Mouse (Mus musculus) colon, adult 2 months (tissue): ENCODE measurements around the gene Chil1. TPM values are rescaled to one million over a fixed set of nuclear protein-coding genes. Genes with fewer than 3 reads are reported as not detected.

Experiments used
- polyA plus RNA-seq: library from polyadenylated mRNA; depleted of rRNA; stranded (reverse); fragments of >200 nt; gene quantifications from 2 replicates; pipeline ENCODE4 v1.2.3, GENCODE M21; 2012; rRNA removed

The Chil1 gene
- 0.13 and 0.91 TPM in 2 replicates for polyA plus RNA-seq

DNA sequence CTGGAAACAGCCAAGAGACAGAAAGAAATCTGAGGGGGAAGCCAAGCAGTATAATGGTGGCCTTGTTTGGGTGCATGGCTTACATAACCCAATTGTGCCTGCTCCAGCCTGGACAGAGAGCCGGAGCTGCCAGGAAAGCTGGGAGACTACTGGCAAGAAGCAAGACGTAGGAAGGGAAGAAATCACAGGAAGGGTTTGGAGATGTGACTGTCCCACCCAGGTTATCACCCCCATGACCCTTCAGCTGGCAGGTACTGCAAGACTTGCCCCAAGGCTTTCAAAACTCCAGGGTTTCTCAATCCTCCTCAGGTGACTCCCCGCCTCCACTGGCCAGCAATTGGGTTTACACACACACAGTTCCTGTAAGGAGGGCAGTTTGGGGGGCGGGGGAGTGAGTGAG is at the start of gene Chil1:
Gene Chil1 (plus strand): TSS at position 152 of the 400 bp plus-strand sequence.

DNA sequence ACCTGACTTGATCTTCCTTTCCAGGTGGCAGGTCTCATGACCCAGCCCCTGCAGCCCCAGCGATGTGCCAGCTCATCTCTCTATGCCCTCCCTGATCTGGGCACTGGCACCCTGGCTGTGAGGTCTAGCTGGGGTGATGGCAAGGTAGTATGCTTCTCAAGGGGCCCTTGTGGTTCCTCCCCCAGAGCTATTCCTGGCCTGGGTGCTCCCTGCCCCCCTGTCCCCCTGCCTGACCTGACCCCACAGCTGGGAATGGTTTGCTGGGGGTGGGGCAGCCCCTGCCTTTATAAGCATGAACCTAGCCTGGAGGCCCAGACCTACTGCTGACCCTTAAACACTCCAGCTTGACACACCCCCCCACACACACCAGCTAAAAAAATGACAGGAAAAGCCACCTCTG is 11.2 kb downstream of the Chil1 start, which contains the start of gene Mybph:
Gene Mybph (plus strand): TSS at position 323 of the 400 bp plus-strand sequence.

DNA sequence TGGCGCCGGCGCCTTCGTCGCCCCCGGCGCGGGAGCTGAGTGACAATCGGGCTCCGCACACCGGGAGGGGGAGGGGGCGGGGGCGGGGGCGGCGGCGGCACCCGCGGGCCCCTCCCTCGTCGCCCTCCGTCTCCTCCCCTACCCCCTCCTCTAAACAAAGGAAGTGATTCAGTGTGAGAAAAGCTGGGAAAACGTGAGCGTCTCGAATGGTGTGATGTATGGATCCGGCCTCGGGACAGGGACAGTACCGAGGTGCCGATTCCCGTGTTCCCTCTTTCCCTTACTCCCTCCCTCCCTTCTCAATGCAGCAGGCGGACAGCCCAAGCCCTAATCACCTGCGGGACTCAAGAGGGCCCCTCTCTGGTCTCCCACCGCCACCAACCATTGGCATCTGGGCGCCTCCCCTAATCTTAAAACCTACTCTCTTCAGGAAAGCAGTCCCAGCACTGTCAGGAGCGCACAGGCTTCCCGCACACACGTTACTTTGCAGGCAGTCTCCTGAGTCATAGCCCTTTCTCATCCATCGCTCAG is 53.5 kb downstream of the Chil1 start, which contains the start of gene Adora1:
Gene Adora1 (minus strand): TSS at position 41 of the 531 bp plus-strand sequence.

Other genes with a start within 250 kb of the Chil1 start
- 1.3 and 2.7 TPM in 2 replicates for gene Fmod, start 144.9 kb upstream of the Chil1 start, polyA plus RNA-seq
- 98.3 and 133 TPM in 2 replicates for gene Btg2, start 103.1 kb upstream of the Chil1 start, polyA plus RNA-seq
- 0.38 and 0.57 TPM in 2 replicates for gene Chit1, start 70.9 kb upstream of the Chil1 start, polyA plus RNA-seq
- gene Mybph, start 11.3 kb downstream of the Chil1 start, polyA plus RNA-seq = 0.07 and 0.19 TPM in 2 replicates
- 4.7 and 5.3 TPM in 2 replicates for gene Adora1, start 53.3 kb downstream of the Chil1 start, polyA plus RNA-seq
- gene Myog, start 107.8 kb downstream of the Chil1 start, polyA plus RNA-seq = not detected in 2 replicates
- 4.4 and 9.9 TPM in 2 replicates for gene Ppfia4, start 150.8 kb downstream of the Chil1 start, polyA plus RNA-seq
- 99.8 and 130 TPM in 2 replicates for gene Tmem183a, start 179.8 kb downstream of the Chil1 start, polyA plus RNA-seq
- gene 4933406M09Rik, start 203.8 kb downstream of the Chil1 start, polyA plus RNA-seq = not detected in 2 replicates
- gene Cyb5r1, start 223.4 kb downstream of the Chil1 start, polyA plus RNA-seq = 28.1 and 32.6 TPM in 2 replicates
- gene Adipor1, start 233.2 kb downstream of the Chil1 start, polyA plus RNA-seq = 143 and 183 TPM in 2 replicates